Mouse (Mus musculus): ENCODE results near the gene Rundc1. TPM values are rescaled to one million over a fixed set of nuclear protein-coding genes. Genes with fewer than 3 reads are reported as not detected.
"Not testable (repeated sequence)": the region's sequence is repeated elsewhere in the genome, so short reads cannot be mapped to it uniquely, and the experiment has no call there.

The Rundc1 gene
- polyA plus RNA-seq, 1 experiment from 2014 or later: 22.5 TPM

DNA sequence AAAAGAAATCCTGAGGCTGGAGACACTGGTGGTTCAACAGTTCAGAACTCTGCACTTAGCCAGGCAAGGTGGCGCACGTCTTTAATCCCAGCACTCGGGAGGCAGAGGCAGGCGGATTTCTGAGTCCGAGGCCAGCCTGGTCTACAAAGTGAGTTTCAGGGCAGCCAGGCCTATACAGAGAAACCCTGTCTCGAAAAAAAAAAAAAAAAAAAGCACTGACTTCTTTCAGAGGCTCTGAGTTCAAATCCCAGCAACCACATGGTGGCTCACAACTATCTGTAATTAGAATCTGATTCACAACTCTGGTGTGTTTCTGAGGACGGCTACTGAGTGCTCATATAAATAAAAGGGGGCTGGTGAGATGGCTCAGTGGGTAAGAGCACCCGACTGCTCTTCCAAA lies 22.0 kb downstream of the Rundc1 start:
- 89% methylated on average over 8 of the region's 8 CpGs for WGBS

DNA sequence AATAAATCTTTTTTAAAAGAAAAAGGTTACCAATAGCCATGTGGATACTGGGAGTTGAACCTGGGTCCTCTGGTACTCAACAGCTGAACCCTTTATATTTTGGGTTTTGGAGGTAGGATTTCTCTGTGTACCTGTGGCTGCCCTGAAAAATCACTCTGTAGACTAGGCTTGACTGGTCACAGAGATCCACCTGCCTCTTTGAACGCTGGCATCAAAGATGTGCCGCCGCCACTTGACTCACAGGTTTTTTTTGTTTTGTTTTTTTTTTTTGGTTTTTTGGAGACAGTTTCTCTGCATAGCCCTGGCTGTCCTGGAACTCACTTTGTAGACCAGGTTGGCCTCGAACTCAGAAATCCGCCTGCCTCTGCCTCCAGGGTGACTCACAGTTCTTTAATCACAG lies 22.9 kb downstream of the Rundc1 start:
- Histone ChIP-seq H3K36me3 (peaks cover 28% of the 10 kb centered on the region), H3K9me3 (no peaks in the 10 kb centered on the region), H3K4me3 (no peak overlapping the region; the same call in 1 of the 2 replicates), H3K4me2 (replicated peaks) (no peak overlapping the region), H3K27ac (no peak overlapping the region; the same call in 1 of the 2 replicates), H3K27me3 (no peaks in the 10 kb centered on the region), H3K9ac (no peak overlapping the region), H3K4me1 (peaks cover 17% of the 10 kb centered on the region)
- 82% methylated on average over 5 of the region's 5 CpGs for WGBS
- ATAC-seq (ENCODE audit: insufficient number of reproducible peaks, insufficient read depth, low FRiP score, low TSS enrichment): no peak

More for the DNA sequence above, 22.0 kb downstream of the Rundc1 start:
- H3K9me3 ChIP-seq; ATAC-seq (ENCODE audit: insufficient number of reproducible peaks, insufficient read depth, low FRiP score, low TSS enrichment); H3K4me2 ChIP-seq (replicated peaks); H3K9ac ChIP-seq; H3K27me3 ChIP-seq; H3K27ac ChIP-seq; H3K4me3 ChIP-seq: not testable (repeated sequence)
- Histone ChIP-seq H3K36me3 (peaks cover 28% of the 10 kb centered on the region), H3K4me1 (peaks cover 17% of the 10 kb centered on the region)

DNA sequence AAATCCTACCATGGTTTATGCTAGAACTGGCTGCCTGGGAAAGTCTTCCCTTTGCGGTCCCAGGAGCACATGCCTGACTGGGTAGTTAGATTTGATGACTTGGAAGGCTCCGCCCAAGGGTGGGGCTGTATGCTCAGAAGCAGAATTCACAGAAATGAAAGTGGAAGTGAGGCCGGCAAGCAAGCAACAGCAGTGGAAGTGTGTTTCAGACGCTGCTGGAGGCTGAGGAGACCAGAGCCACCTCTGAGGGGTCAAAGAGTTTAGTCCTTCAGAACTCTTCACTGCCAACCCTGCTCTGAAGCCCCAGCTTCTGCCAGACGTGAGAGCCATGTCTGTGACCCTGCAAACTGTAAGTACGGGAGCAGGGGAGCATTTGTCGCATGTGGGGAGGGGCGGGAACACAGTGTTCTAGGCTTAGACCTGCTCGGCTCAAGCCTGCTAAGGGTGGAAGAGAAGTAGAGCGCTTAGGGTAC lies 23.4 kb downstream of the Rundc1 start, which contains the start of gene Ifi35:
Gene Ifi35, plus strand, starts transcription at position 134 of the 473 bp plus-strand sequence.
- Histone ChIP-seq H3K27ac (peak within 1 kb of the TSS; percentile 42; the same call in 1 of the 2 replicates), H3K9ac (peak within 1 kb of the TSS; percentile 40), H3K4me3 (peak within 1 kb of the TSS; percentile 25; the same call in 1 of the 2 replicates)

DNA sequence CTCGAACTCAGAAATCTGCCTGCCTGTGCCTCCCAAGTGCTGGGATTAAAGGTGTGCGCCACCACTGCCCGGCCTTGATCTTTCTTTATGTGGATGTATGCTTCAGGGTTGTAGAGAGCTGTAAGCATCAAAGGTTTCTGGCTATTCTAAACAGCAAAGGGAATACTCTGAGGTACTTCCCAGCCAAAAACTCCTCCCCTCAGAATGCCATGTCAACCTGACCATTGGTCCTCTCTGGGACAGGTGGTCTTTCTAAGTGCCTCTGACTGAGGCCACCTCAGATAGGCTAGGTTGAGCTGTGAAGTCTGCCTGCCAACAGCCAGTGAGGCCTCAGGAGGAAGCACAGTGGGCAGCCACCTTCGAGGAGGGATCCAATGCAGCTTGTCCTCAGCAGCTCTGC lies 24.0 kb downstream of the Rundc1 start:
- Histone ChIP-seq H3K9me3 (no peaks in the 10 kb centered on the region), H3K36me3 (peaks cover 22% of the 10 kb centered on the region), H3K4me1 (peaks cover 7% of the 10 kb centered on the region), H3K27ac (no peak overlapping the region), H3K4me3 (no peak overlapping the region), H3K9ac (no peak overlapping the region), H3K27me3 (no peaks in the 10 kb centered on the region), H3K4me2 (replicated peaks) (peak overlapping the region; percentile 31)
- 83% methylated on average over 4 of the region's 4 CpGs for WGBS
- ATAC-seq (ENCODE audit: insufficient number of reproducible peaks, insufficient read depth, low FRiP score, low TSS enrichment): no peak

More for the DNA sequence above, 23.4 kb downstream of the Rundc1 start, which contains the start of gene Ifi35:
- Histone ChIP-seq H3K27me3 (no peaks in the 10 kb centered on the region), H3K9me3 (no peaks in the 10 kb centered on the region), H3K36me3 (peaks cover 28% of the 10 kb centered on the region), H3K4me2 (replicated peaks) (peak within 1 kb of the TSS; percentile 31), H3K4me1 (peaks cover 13% of the 10 kb centered on the region)
- ATAC-seq (ENCODE audit: insufficient number of reproducible peaks, insufficient read depth, low FRiP score, low TSS enrichment): no peak
- 33% methylated on average over 10 of the region's 10 CpGs for WGBS

DNA sequence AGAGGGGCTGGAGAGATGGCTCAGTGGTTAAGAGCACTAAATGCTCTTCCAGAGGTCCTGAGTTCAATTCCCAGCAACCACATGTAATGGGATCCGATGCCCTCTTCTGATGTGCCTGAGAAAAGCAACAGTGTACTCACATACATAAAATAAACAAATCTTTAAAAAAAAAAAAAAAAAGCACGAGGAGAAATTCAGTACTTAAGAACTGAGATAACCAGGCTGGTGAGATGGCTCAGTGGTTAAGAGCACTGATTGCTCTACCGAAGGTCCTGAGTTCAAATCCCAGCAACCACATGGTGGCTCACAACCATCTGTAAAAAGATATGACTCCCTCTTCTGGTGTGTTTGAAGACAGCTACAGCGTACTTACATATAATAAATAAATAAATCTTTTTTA lies 24.7 kb downstream of the Rundc1 start:
- not testable (repeated sequence) for H3K4me1 ChIP-seq; H3K9me3 ChIP-seq; H3K4me2 ChIP-seq (replicated peaks); H3K4me3 ChIP-seq; H3K27me3 ChIP-seq; H3K27ac ChIP-seq; ATAC-seq (ENCODE audit: insufficient number of reproducible peaks, insufficient read depth, low FRiP score, low TSS enrichment); H3K9ac ChIP-seq
- 86% methylated on average over 4 of the region's 4 CpGs for WGBS
- H3K36me3 ChIP-seq: peaks cover 15% of the 10 kb centered on the region

DNA sequence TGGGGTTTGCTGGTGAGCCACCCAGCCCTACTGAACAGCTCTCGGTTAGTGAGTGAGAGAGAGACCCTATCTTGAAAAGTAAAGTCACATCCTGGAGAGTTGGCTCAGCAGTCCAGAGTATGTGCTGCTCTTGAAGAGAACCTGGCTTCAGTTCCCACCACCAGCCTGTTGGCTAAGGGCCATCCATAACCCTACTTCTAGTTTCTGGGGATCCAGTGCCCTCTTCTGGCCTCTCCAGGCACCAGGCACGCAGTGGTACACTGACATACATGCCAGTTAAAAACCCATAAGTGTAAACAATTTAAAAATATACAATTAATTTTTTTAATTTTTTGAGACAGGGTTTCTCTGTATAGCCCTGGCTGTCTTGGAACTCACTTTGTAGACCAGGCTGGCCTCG lies 25.5 kb downstream of the Rundc1 start:
- H3K9ac ChIP-seq: no peak overlapping the region
- H3K4me2 ChIP-seq (replicated peaks): no peak overlapping the region
- 0 out of 2 replicates have a peak, but pooled peaks cover 14% of the 10 kb centered on the region for H3K4me1 ChIP-seq
- H3K9me3 ChIP-seq: no peaks in the 10 kb centered on the region
- ATAC-seq (ENCODE audit: insufficient number of reproducible peaks, insufficient read depth, low FRiP score, low TSS enrichment): no peak
- H3K36me3 ChIP-seq: peaks cover 7% of the 10 kb centered on the region
- no peak overlapping the region for H3K27ac ChIP-seq
- no peak overlapping the region for H3K4me3 ChIP-seq
- H3K27me3 ChIP-seq: no peaks in the 10 kb centered on the region
- 85% methylated on average over 3 of the region's 3 CpGs for WGBS

DNA sequence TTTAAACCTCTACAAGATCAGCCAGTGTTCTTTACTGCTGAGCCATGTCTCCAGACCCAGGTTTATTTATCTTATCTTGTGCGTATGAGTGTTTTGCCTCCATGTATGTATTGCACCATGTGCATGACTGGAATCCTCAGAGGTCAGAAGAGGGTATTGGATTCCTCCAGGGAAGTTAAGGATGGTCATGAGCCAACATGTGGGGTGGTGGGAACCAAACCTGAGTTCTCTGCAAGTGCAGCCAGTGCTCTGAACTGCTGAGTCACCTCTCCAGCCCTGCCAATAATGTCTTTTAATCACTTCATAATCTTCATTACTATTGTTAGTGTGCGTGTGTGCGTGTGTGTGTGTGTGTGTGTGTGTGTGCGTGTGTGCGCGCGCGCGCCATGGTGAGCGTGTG lies 26.7 kb downstream of the Rundc1 start:
- 0 out of 2 replicates have a peak, but pooled peaks cover 14% of the 10 kb centered on the region for H3K4me1 ChIP-seq
- no peaks in the 10 kb centered on the region for H3K9me3 ChIP-seq
- no peak overlapping the region for H3K4me3 ChIP-seq
- H3K36me3 ChIP-seq: no peaks in the 10 kb centered on the region
- H3K9ac ChIP-seq: no peak overlapping the region
- no peak overlapping the region for H3K4me2 ChIP-seq (replicated peaks)
- WGBS: 90% methylated on average over 10 of the region's 10 CpGs
- no peak for ATAC-seq (ENCODE audit: insufficient number of reproducible peaks, insufficient read depth, low FRiP score, low TSS enrichment)
- H3K27ac ChIP-seq: no peak overlapping the region
- no peaks in the 10 kb centered on the region for H3K27me3 ChIP-seq

DNA sequence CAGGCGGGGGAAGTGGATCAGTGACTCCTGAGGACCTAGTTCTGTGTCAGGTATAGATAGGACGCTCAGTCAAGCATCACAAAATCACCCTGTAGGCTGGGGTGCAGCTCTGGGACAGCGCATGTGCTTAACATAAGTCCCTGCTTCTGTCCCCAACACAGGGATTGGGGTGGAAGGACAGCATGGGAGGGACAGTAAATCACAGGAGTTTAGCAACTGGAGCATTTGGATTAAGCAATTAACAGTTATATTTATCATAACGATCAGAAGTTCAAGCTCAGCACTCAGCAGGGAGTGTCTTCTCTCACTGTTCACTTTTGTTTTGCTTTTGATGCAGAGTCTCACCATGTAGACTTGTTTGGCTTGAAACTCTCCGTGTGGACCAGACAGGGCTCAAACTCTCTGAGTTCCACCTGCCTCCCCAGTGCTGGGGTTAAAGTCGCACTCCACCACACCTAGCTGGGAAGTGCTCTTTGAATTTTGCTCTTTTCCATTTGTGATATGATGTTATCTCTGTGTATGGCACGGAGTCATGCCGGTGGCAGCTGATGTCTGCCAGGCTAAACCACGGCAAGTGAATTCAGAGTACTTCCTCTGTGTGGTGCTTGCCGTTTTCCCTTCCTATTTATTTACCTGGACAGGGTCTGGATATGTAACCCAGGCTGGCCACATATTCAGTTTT lies 27.3 kb downstream of the Rundc1 start:
- ATAC-seq (ENCODE audit: insufficient number of reproducible peaks, insufficient read depth, low FRiP score, low TSS enrichment): no peak
- Histone ChIP-seq H3K9ac (no peak overlapping the region), H3K4me1 (0 out of 2 replicates have a peak, but pooled peaks cover 14% of the 10 kb centered on the region), H3K27ac (no peak overlapping the region), H3K4me2 (replicated peaks) (no peak overlapping the region), H3K4me3 (no peak overlapping the region), H3K36me3 (no peaks in the 10 kb centered on the region), H3K27me3 (no peaks in the 10 kb centered on the region), H3K9me3 (no peaks in the 10 kb centered on the region)
- WGBS: 71% methylated on average over 10 of the region's 10 CpGs

DNA sequence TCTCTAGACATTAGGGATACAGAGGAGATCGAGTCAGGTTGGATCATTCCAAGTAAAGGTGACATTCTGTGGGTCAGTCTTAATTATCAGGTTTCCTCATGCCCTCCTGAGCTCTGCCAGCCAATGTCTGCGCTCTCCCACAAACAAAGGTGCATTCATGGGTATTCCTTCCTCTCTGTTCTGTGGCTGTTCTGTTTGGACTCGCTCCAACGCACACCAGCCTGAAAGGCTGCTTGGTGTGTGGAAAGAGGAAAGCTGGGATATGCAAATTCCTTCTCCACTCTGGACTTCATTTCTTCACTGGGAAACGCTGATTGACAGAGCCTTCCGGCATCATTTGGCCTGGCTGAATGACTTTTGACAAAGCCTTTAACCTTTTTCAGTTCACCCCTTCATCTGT lies 29.8 kb downstream of the Rundc1 start:
- Histone ChIP-seq H3K9ac (no peak overlapping the region), H3K9me3 (no peaks in the 10 kb centered on the region), H3K27me3 (no peaks in the 10 kb centered on the region), H3K36me3 (peaks cover 4% of the 10 kb centered on the region; the same call in 1 of the 2 replicates), H3K4me1 (peaks cover 12% of the 10 kb centered on the region; the same call in 1 of the 2 replicates), H3K4me3 (no peak overlapping the region), H3K27ac (0 out of 2 replicates have a peak overlapping the region, but pooled peaks have one; percentile 38), H3K4me2 (replicated peaks) (no peak overlapping the region)
- WGBS: 17% methylated on average over 6 of the region's 6 CpGs
- ATAC-seq (ENCODE audit: insufficient number of reproducible peaks, insufficient read depth, low FRiP score, low TSS enrichment): no peak

DNA sequence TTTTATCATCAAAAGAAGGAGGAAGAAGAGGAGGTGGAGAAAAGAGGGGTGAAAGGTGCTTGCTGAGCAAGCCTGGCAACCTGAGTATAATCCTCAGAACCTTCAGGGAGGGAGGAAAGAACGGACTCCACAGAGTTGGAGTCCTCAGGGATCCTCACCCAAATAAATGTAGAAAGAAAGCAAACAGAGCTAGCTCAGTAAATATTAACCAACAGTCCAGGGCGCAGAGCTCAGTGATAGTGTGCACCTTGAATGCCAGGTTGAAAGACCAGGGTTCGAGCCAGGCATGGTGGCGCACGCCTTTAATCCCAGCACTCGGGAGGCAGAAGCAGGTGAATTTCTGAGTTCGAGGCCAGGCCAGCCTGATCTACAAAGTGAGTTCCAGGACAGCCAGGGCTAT lies 30.7 kb downstream of the Rundc1 start:
- Histone ChIP-seq H3K9ac (no peak overlapping the region), H3K4me3 (no peak overlapping the region), H3K4me1 (peaks cover 16% of the 10 kb centered on the region; the same call in 1 of the 2 replicates), H3K36me3 (peaks cover 13% of the 10 kb centered on the region), H3K27ac (no peak overlapping the region), H3K4me2 (replicated peaks) (no peak overlapping the region), H3K27me3 (no peaks in the 10 kb centered on the region), H3K9me3 (no peaks in the 10 kb centered on the region)
- ATAC-seq (ENCODE audit: insufficient number of reproducible peaks, insufficient read depth, low FRiP score, low TSS enrichment): no peak
- 85% methylated on average over 7 of the region's 7 CpGs for WGBS

DNA sequence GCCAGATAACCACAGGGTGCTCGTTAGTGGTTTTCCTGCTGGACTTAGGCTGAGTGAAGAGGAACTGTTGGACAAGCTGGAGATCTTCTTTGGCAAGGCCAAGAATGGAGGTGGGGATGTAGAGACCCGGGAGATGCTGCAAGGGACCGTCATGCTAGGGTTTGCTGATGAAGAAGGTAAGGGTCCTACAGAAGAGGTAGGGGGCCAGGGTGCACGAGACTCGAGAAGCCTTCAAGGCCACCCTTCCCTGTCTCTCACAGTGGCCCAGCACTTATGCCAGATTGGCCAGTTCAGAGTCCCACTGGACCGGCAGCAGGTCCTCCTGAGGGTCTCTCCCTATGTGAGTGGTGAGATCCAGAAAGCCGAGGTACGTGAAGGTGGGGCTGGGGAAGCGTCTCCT lies 32.7 kb downstream of the Rundc1 start:
- WGBS: 88% methylated on average over 9 of the region's 9 CpGs
- Histone ChIP-seq H3K27me3 (no peaks in the 10 kb centered on the region), H3K9ac (no peak overlapping the region), H3K36me3 (peaks cover 21% of the 10 kb centered on the region), H3K9me3 (no peaks in the 10 kb centered on the region), H3K27ac (no peak overlapping the region), H3K4me3 (no peak overlapping the region), H3K4me2 (replicated peaks) (no peak overlapping the region), H3K4me1 (peaks cover 20% of the 10 kb centered on the region)
- ATAC-seq (ENCODE audit: insufficient number of reproducible peaks, insufficient read depth, low FRiP score, low TSS enrichment): no peak

DNA sequence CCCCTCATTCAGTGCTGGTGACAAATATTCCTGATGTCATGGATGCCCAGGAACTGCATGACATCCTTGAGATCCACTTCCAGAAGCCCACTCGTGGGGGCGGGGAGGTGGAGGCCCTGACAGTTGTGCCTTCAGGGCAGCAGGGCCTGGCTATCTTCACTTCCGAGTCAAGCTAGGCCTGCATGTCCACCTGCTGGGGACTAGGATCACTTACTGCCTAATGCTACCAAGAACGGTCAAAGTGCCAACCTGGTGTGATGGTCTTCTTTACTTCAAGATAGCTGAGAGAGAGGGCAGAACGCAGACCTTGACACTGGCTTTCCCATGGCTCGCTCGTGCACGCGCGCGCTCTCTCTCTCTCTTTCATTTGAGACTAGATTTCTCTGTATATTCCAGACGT lies 33.3 kb downstream of the Rundc1 start:
- H3K9ac ChIP-seq: no peak overlapping the region
- no peak for ATAC-seq (ENCODE audit: insufficient number of reproducible peaks, insufficient read depth, low FRiP score, low TSS enrichment)
- H3K4me2 ChIP-seq (replicated peaks): no peak overlapping the region
- H3K4me1 ChIP-seq: peaks cover 26% of the 10 kb centered on the region
- H3K27me3 ChIP-seq: no peaks in the 10 kb centered on the region
- H3K9me3 ChIP-seq: no peaks in the 10 kb centered on the region
- peaks cover 21% of the 10 kb centered on the region for H3K36me3 ChIP-seq
- no peak overlapping the region for H3K4me3 ChIP-seq
- WGBS: 82% methylated on average over 12 of the region's 12 CpGs
- no peak overlapping the region for H3K27ac ChIP-seq

All from embryonic facial prominence, embryonic 12.5 days (tissue).